ENCODE assay signal across 21 mouse cellular contexts in genomic region chr9:57206896-57207295, GRCm38 (mm10). TPM values are rescaled to one million over a fixed set of nuclear protein-coding genes. Genes with fewer than 3 reads are reported as not detected.
"Had no signal": no experiment of that assay in that cellular context is flagged by ENCODE, and none has a peak within 500 bp of the region (broad histone marks: within the 10 kb centered on the region; RNA-seq: fewer than 3 reads in every experiment).

No protein-coding gene starts in this region.

- DNase-seq: cerebellum, adult 9-10 months; cerebellum, adult 9-11 months; cerebellum, postnatal 10 days; cerebellum, postnatal 14 days; cerebellum, postnatal 25 days; cerebellum, postnatal 36 days; embryo, embryonic 11 days; forebrain, postnatal 0 days; gastrocnemius, adult 2 months; gastrocnemius, postnatal 10 days; gastrocnemius, postnatal 14 days; gastrocnemius, postnatal 25 days; gastrocnemius, postnatal 36 days; heart, adult 11 months; heart, adult 18-20 months; heart, adult 2 months had no signal

RNA-seq across cellular contexts. Expression of gene Trcg1, which starts 29.5 kb away (rescaled TPM):
- total RNA-seq: common myeloid progenitor, adult 5-6 weeks; forebrain, postnatal 0 days; gastrocnemius, adult 2 months; gastrocnemius, adult 8-10 months; gastrocnemius, postnatal 10 days; gastrocnemius, postnatal 14 days; gastrocnemius, postnatal 25 days; gastrocnemius, postnatal 36 days; gastrocnemius, postnatal 4 days; granulocyte monocyte progenitor cell, adult 5-6 weeks; heart, adult 18-20 months; heart, adult 2 months; heart, adult 8-10 months had no signal
